Mouse (Mus musculus) MN1 (cell line): ENCODE measurements at regions not wholly inside any gene's neighbourhood (a gene's known extent, or its start where the extent isn't known, plus 50 kb on each side); places are given as distances from the start of the nearest gene placed in this dataset.
A peak's percentile ranks its signal among the peaks of the same experiment; 100 is the strongest.

Experiments
- DNase-seq: peaks from one replicate; pipeline ENCODE4 v3.0.0-alpha.2; 2016; ENCODE audit warnings: low spot score

DNA sequence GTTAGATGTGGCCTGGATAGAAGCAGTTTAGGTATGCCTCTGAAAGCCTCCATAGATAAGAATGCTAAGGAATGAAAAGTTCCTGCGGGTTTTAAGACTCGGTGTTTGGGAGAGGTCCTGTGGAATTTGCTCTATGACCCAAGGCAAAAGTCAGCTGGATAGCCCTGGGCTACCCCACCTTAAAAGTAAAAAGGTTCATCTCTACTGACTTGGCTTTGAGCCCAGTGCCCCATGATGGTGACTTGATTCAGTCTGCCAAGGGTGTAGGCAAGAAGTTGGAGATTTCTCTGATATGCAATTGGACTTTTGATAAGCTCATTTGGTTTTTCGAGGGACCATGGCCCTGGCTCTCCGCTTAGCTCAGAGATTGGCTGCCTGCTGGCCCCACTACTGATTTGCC lies 78.8 kb upstream of the Herc3 start:
- no peak for DNase-seq

- no peak for DNase-seq
These were observed 74.8 kb upstream of the Herc3 start for GRCm38 (mm10) chr6:58756309-58757015.

GRCm38 (mm10) chr6:58757339-58757738 lies 73.9 kb upstream of the Herc3 start:
- no peak for DNase-seq

- peak; percentile 39 for DNase-seq
These were observed 60.5 kb upstream of the Herc3 start for GRCm38 (mm10) chr6:58770654-58771218.

DNA sequence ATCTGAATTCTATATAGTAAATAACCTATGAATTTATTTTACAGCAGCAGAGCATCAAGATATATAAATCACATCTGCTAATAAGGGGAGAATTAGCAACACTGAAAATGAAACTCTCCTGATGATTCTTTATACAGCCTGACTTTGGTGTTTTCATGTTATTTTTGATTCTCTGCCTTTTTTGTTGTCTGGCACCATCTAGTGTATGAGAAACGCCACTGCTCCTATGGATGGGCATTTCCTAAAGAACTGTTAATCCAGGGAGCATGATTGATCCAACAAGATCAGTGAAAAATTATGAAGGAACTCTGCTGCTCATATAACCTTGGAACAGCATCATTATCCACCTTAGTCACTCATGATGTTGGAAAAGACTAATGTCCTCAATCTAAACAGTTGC lies 59.3 kb upstream of the Herc3 start:
- DNase-seq: peak; percentile 15
